Mouse (Mus musculus) naive thymus-derived CD4-positive, alpha-beta T cell, adult 5 months (primary cell): ENCODE data around the gene Shh. TPM values are rescaled to one million over a fixed set of nuclear protein-coding genes. Genes with fewer than 3 reads are reported as not detected.

Experiments used
- polyA plus RNA-seq: library from polyadenylated mRNA; unstranded; fragments of 100-300 nt; shearing (Covaris generic); gene quantifications from one replicate; pipeline ENCODE4 v1.2.1, GENCODE M21; 2017

Shh gene
- polyA plus RNA-seq: not detected

DNA sequence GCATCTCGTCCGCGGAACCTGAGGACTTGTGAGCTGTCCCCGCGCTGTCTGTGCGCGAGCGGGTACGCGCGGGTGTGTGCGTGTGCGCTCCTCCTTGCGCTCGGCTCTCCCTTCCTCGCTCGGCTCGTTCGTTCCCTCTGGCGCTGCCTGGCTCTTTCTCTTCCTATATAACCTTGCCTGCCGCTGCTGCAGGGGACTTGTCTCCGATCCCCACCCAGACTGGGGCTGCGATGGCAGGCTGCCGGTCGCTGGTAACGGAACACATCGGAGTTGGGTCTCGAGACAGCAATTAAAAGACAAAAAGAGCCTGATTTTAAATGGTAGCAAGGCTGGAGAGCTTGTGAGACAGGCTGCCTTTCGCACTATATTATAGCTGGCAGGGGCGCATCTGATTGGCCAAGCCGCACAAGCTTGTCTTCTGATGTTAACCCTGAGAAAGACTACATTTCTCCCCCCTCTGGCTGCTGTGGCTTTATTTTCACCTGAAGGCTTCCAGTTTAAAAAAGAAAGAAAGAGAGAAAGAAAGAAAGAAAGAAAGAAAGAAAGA is at the start of gene Shh:
Gene Shh, minus strand, starts transcription at position 497 of the 547 bp plus-strand sequence.

Other genes with a start within 250 kb of the Shh start
- not detected for gene Cnpy1, start 221.4 kb downstream of the Shh start, polyA plus RNA-seq
- 123 TPM for gene Rbm33, start 150.1 kb downstream of the Shh start, polyA plus RNA-seq